Mouse (Mus musculus) olfactory bulb, adult 2 months (tissue): ENCODE measurements around the gene Prr5l. TPM values are rescaled to one million over a fixed set of nuclear protein-coding genes. Genes with fewer than 3 reads are reported as not detected.
A peak's percentile ranks its signal among the peaks of the same experiment; 100 is the strongest.

ENCODE experiments used
- H3K27ac ChIP-seq: fragments of 200-500 bp; 2 replicates; pipeline ENCODE4 v1.5.1; 2012; ENCODE audit warnings: low read depth, low read length; ENCODE audit not compliant: insufficient read depth
- H3K4me1 ChIP-seq: fragments of 200-500 bp; 2 replicates; pipeline ENCODE4 v1.6.1; 2012; ENCODE audit warnings: low read length; ENCODE audit not compliant: control insufficient read depth, insufficient read depth
- H3K4me3 ChIP-seq: fragments of 200-500 bp; 2 replicates; pipeline ENCODE4 v1.5.1; 2012; ENCODE audit warnings: mild to moderate bottlenecking, low read depth, low read length, moderate library complexity; ENCODE audit not compliant: insufficient read depth
- CTCF ChIP-seq: fragments of 200-500 bp; IDR thresholded peaks from 2 replicates; pipeline ENCODE4 v1.5.1; 2012; ENCODE audit warnings: low read depth, mild to moderate bottlenecking, low read length, moderate library complexity; ENCODE audit not compliant: insufficient read depth
- POLR2A ChIP-seq: fragments of 200-500 bp; IDR thresholded peaks from 2 replicates; pipeline ENCODE4 v1.6.1; 2012; ENCODE audit warnings: mild to moderate bottlenecking, low read depth, low read length, moderate library complexity; ENCODE audit not compliant: insufficient read depth
- WGBS: fragments of 180-500 bp; shearing (Covaris S2); methylation state at CpG from one replicate; pipeline ENCODE4 v1.1.7; 2018; 5-methylcytosine and 5-hydroxymethylcytosine counted together
- polyA plus RNA-seq: library from polyadenylated mRNA; stranded (reverse); fragments of >200 nt; gene quantifications from 2 replicates; pipeline ENCODE4 v1.2.4, GENCODE M21; 2012; ENCODE audit warnings: low replicate concordance; ENCODE audit not compliant: missing spikeins, insufficient read depth, insufficient read length

Gene Prr5l
- polyA plus RNA-seq, 1 experiment = not detected

GRCm38 (mm10) chr2:101885768-101886438 is 3.1 kb upstream of the Prr5l start, which contains the start of gene Commd9:
TSS of gene Commd9 (plus strand) at chr2:101886247.
- peak; percentile 70 for TF ChIP-seq POLR2A
- TF ChIP-seq CTCF = no peak
- Histone ChIP-seq H3K27ac (no peak within 1 kb of the TSS), H3K4me3 (peak within 1 kb of the TSS; percentile 85), H3K4me1 (0 out of 2 replicates have a peak, but pooled peaks cover 2% of the 10 kb centered on the region)
- 9% methylated on average over 22 of the region's 22 CpGs for WGBS

- WGBS = 53% methylated on average over 2 of the region's 2 CpGs
- TF ChIP-seq CTCF (no peak), POLR2A (no peak)
- H3K4me3 ChIP-seq = no peak overlapping the region
- 0 out of 2 replicates have a peak, but pooled peaks cover 2% of the 10 kb centered on the region for H3K4me1 ChIP-seq
- H3K27ac ChIP-seq = no peak overlapping the region
Observed at GRCm38 (mm10) chr2:101884286-101884685, 1.5 kb upstream of the Prr5l start.

GRCm38 (mm10) chr2:101881471-101882162 is 1.2 kb downstream of the Prr5l start:
- TF ChIP-seq POLR2A = no peak
- TF ChIP-seq CTCF = no peak
- Histone ChIP-seq H3K4me3 (no peak overlapping the region), H3K4me1 (peaks cover 4% of the 10 kb centered on the region), H3K27ac (no peak overlapping the region)
- WGBS = 89% methylated on average over 9 of the region's 9 CpGs

GRCm38 (mm10) chr2:101871179-101871578 is 11.6 kb downstream of the Prr5l start:
- no peak for TF ChIP-seq POLR2A
- TF ChIP-seq CTCF = peak; percentile 47; the same call in 1 of the 2 replicates
- Histone ChIP-seq H3K4me1 (no peaks in the 10 kb centered on the region; the same call in 1 of the 2 replicates), H3K4me3 (peak overlapping the region; percentile 40), H3K27ac (no peak overlapping the region)
- WGBS = 22% methylated on average over 14 of the region's 14 CpGs

DNA sequence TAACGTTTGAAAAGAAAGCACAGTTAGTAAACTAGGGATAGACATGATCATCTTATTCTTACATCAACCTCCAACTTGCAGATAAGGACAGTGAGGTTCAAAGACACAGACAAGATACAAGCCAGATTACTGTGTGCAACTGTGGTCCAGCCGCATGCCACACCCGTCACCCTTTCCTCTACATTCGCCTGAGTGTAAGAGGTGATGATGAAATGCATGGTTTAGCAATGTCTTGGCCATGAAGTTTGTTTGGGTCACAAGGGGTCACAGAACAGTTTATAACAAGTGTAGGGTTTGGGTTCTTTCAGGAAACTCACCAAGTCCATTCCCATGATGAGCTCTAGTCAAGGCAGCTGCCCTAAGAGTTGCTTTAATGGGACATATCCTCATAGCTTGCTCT is 14.1 kb downstream of the Prr5l start:
- no peak overlapping the region for H3K4me3 ChIP-seq
- TF ChIP-seq POLR2A = no peak
- TF ChIP-seq CTCF = no peak
- H3K27ac ChIP-seq = no peak overlapping the region
- WGBS = 88% methylated on average over 4 of the region's 4 CpGs
- H3K4me1 ChIP-seq = no peaks in the 10 kb centered on the region; the same call in 1 of the 2 replicates

DNA sequence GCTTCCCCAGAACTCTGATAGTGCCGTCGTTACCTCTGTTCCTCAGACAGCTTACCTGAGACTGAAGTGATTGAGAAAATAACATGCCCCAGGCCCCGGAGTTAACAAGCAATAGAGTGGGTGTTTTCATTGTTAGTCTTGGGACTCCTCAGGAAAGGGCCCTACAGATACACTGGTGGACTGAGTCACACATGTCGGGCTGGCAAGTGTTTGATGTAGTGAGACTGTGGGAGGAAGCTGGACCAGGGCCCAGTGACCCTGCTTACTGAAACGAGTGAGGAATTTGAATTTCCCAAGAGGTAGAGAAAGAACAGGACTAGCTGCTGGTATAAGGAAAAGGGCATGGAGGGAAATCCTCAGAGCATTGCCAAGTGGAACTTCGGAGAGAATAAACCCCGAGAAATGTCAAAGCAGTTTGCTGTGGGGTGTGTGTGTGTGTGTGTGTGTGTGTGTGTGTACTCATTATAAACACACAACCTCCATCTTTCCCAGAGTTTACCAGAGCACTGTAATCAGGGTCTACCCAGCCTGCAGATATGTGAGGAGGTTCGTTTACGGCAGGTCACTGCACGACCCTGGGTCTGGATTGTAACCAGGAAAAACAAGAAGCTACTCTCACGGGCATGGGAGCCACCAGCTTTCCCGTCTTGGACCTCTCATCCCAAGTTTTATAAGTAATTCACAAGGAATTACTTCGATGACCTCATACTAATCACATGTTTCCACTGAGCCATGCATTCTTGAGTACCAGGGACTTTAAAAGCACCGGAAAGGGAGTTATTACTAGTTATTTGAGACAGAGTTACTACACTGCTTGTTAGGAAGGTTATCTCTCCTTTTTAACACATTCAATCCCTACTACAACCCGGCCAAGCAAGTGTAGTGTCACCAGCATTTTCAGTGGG is 20.4 kb downstream of the Prr5l start:
- H3K27ac ChIP-seq = no peak overlapping the region
- no peak overlapping the region for H3K4me3 ChIP-seq
- 47% methylated on average over 15 of the region's 15 CpGs for WGBS
- H3K4me1 ChIP-seq = peaks cover 3% of the 10 kb centered on the region; the same call in 1 of the 2 replicates
- no peak for TF ChIP-seq POLR2A
- no peak for TF ChIP-seq CTCF

- no peak overlapping the region for H3K27ac ChIP-seq
- H3K4me1 ChIP-seq = peaks cover 3% of the 10 kb centered on the region; the same call in 1 of the 2 replicates
- no peak overlapping the region for H3K4me3 ChIP-seq
- 73% methylated on average over 3 of the region's 3 CpGs for WGBS
- no peak for TF ChIP-seq CTCF
- no peak for TF ChIP-seq POLR2A
Observed at GRCm38 (mm10) chr2:101860920-101861485, 21.8 kb downstream of the Prr5l start.

- H3K27ac ChIP-seq = no peak overlapping the region
- no peak overlapping the region for H3K4me3 ChIP-seq
- H3K4me1 ChIP-seq = no peaks in the 10 kb centered on the region
- TF ChIP-seq CTCF (no peak), POLR2A (no peak)
- 94% methylated on average over 9 of the region's 9 CpGs for whole genome bisulfite sequencing
Observed at GRCm38 (mm10) chr2:101856174-101856573, 26.7 kb downstream of the Prr5l start.
